Mouse (Mus musculus) limb, embryonic 11.5 days (tissue): ENCODE results near the gene Aars2. TPM values are rescaled to one million over a fixed set of nuclear protein-coding genes. Genes with fewer than 3 reads are reported as not detected.

ENCODE experiments used
- ATAC-seq: fragments of 200-750 bp; cut with Nextera tagmentation; 2 replicates; pipeline ENCODE4 v1.8.0; 2017; ENCODE audit warnings: low read depth; ENCODE audit not compliant: insufficient number of reproducible peaks, low FRiP score, low TSS enrichment
- DNase-seq: peaks from one replicate; pipeline ENCODE4 v3.0.0-alpha.2; 2015; ENCODE audit warnings: low spot score
- H3K27ac ChIP-seq: fragments of 300-500 bp; sonication (generic); replicated peaks from 2 replicates; pipeline ENCODE4 v1.5.1; 2014; ENCODE audit warnings: low read depth, mild to moderate bottlenecking, low read length
- H3K27me3 ChIP-seq: fragments of 300-500 bp; sonication (generic); 2 replicates; pipeline ENCODE4 v1.6.1; 2014; ENCODE audit warnings: mild to moderate bottlenecking, low read length, mixed read lengths; ENCODE audit not compliant: control insufficient read depth, insufficient read depth
- H3K36me3 ChIP-seq: fragments of 300-500 bp; sonication (generic); 2 replicates; pipeline ENCODE4 v1.6.1; 2014; ENCODE audit warnings: mild to moderate bottlenecking, low read length, moderate library complexity, mixed read lengths; ENCODE audit not compliant: control insufficient read depth, insufficient read depth
- H3K4me1 ChIP-seq: fragments of 300-500 bp; sonication (generic); 2 replicates; pipeline ENCODE4 v1.6.1; 2014; ENCODE audit warnings: low read length, mixed read lengths; ENCODE audit not compliant: control insufficient read depth, insufficient read depth
- H3K4me2 ChIP-seq: fragments of 300-500 bp; sonication (generic); 2 replicates; pipeline ENCODE4 v1.6.1; 2014; ENCODE audit warnings: low read depth, mild to moderate bottlenecking, moderate library complexity; ENCODE audit not compliant: severe bottlenecking
- H3K4me3 ChIP-seq: fragments of 300-500 bp; sonication (generic); 2 replicates; pipeline ENCODE4 v1.5.1; 2014; ENCODE audit warnings: low read depth, low read length
- H3K9ac ChIP-seq: fragments of 300-500 bp; sonication (generic); 2 replicates; pipeline ENCODE4 v1.6.1; 2014; ENCODE audit warnings: mild to moderate bottlenecking, low read length
- H3K9me3 ChIP-seq: fragments of 300-500 bp; sonication (generic); 2 replicates; pipeline ENCODE4 v1.6.1; 2016; ENCODE audit warnings: low read length; ENCODE audit not compliant: control insufficient read depth
- WGBS: fragments of 180-500 bp; shearing (Covaris S2); extraction: QIAGEN DNeasy Blood & Tissue Kit; methylation state at CpG from one replicate; pipeline ENCODE4 v1.1.7; 2014; 5-methylcytosine and 5-hydroxymethylcytosine counted together
- polyA plus RNA-seq: library from polyadenylated mRNA; unstranded; fragments of >200 nt; fragmentation: Nextera tagmentation; extraction: Ambion mirVana; gene quantifications from 2 replicates; pipeline ENCODE4 v1.2.1, GENCODE M21; 2014

Gene Aars2
- polyA plus RNA-seq, 1 experiment from 2014 or later, result 21.0 TPM

GRCm38 (mm10) chr17:45538394-45538793, 31.8 kb downstream of the Aars2 start:
- WGBS, result 72% methylated on average over 4 of the region's 4 CpGs
- Histone ChIP-seq H3K9ac (no peak overlapping the region), H3K27ac (no peak overlapping the region), H3K9me3 (no peaks in the 10 kb centered on the region), H3K4me1 (no peaks in the 10 kb centered on the region), H3K27me3 (peaks cover 26% of the 10 kb centered on the region), H3K4me3 (no peak overlapping the region), H3K4me2 (no peak overlapping the region), H3K36me3 (no peaks in the 10 kb centered on the region)
- DNase-seq (no peak), ATAC-seq (no peak)

- WGBS, result 81% methylated on average over 21 of the region's 21 CpGs
- ATAC-seq, result no peak
- H3K4me2 ChIP-seq, result no peak overlapping the region
- peaks cover 35% of the 10 kb centered on the region for H3K27me3 ChIP-seq
- DNase-seq, result no peak
- no peak overlapping the region for H3K9ac ChIP-seq
- H3K36me3 ChIP-seq, result no peaks in the 10 kb centered on the region
- no peak overlapping the region for H3K27ac ChIP-seq
- H3K9me3 ChIP-seq, result no peaks in the 10 kb centered on the region
- peaks cover 6% of the 10 kb centered on the region for H3K4me1 ChIP-seq
- no peak overlapping the region for H3K4me3 ChIP-seq
Measured at GRCm38 (mm10) chr17:45539664-45540063, 33.0 kb downstream of the Aars2 start.

- ATAC-seq (no peak), DNase-seq (no peak)
- H3K27ac ChIP-seq, result no peak overlapping the region
- 38% methylated on average over 6 of the region's 6 CpGs for WGBS
- no peaks in the 10 kb centered on the region for H3K36me3 ChIP-seq
- peaks cover 51% of the 10 kb centered on the region for H3K27me3 ChIP-seq
- H3K9me3 ChIP-seq, result no peaks in the 10 kb centered on the region
- H3K4me1 ChIP-seq, result peaks cover 16% of the 10 kb centered on the region
- H3K9ac ChIP-seq, result no peak overlapping the region
- H3K4me2 ChIP-seq, result no peak overlapping the region
- H3K4me3 ChIP-seq, result no peak overlapping the region
Measured at GRCm38 (mm10) chr17:45542129-45542528, 35.5 kb downstream of the Aars2 start.

GRCm38 (mm10) chr17:45542705-45543104, 36.1 kb downstream of the Aars2 start:
- H3K4me2 ChIP-seq, result no peak overlapping the region
- no peak overlapping the region for H3K9ac ChIP-seq
- H3K4me3 ChIP-seq, result no peak overlapping the region
- 91% methylated on average over 2 of the region's 2 CpGs for WGBS
- H3K4me1 ChIP-seq, result peaks cover 16% of the 10 kb centered on the region
- no peak for DNase-seq
- H3K27ac ChIP-seq, result no peak overlapping the region
- no peaks in the 10 kb centered on the region for H3K9me3 ChIP-seq
- H3K27me3 ChIP-seq, result peaks cover 55% of the 10 kb centered on the region
- H3K36me3 ChIP-seq, result no peaks in the 10 kb centered on the region
- no peak for ATAC-seq

GRCm38 (mm10) chr17:45543115-45543514, 36.5 kb downstream of the Aars2 start:
- no peak for ATAC-seq
- H3K36me3 ChIP-seq, result no peaks in the 10 kb centered on the region
- H3K4me3 ChIP-seq, result no peak overlapping the region
- no peak overlapping the region for H3K27ac ChIP-seq
- H3K4me1 ChIP-seq, result peaks cover 16% of the 10 kb centered on the region
- peaks cover 58% of the 10 kb centered on the region for H3K27me3 ChIP-seq
- no peaks in the 10 kb centered on the region for H3K9me3 ChIP-seq
- WGBS, result 41% methylated on average over 1 of the region's 1 CpGs
- no peak overlapping the region for H3K9ac ChIP-seq
- H3K4me2 ChIP-seq, result no peak overlapping the region
- DNase-seq, result no peak

GRCm38 (mm10) chr17:45544001-45544872, 37.6 kb downstream of the Aars2 start:
- Histone ChIP-seq H3K36me3 (no peaks in the 10 kb centered on the region), H3K27me3 (peaks cover 58% of the 10 kb centered on the region), H3K4me3 (peak overlapping the region; percentile 7; the same call in 1 of the 2 replicates), H3K9me3 (no peaks in the 10 kb centered on the region), H3K9ac (no peak overlapping the region), H3K4me1 (peaks cover 19% of the 10 kb centered on the region), H3K27ac (no peak overlapping the region), H3K4me2 (peak overlapping the region; percentile 26; the same call in 1 of the 2 replicates)
- WGBS, result 5% methylated on average over 24 of the region's 24 CpGs
- ATAC-seq (no peak), DNase-seq (peak; percentile 43)

- peak; percentile 45 for DNase-seq
Measured at GRCm38 (mm10) chr17:45544873-45545277, 38.2 kb downstream of the Aars2 start.

GRCm38 (mm10) chr17:45545278-45545961, 38.8 kb downstream of the Aars2 start:
- H3K27me3 ChIP-seq, result peaks cover 58% of the 10 kb centered on the region
- no peak overlapping the region for H3K27ac ChIP-seq
- no peak overlapping the region for H3K9ac ChIP-seq

More at GRCm38 (mm10) chr17:45544873-45545277, 38.2 kb downstream of the Aars2 start:
- Histone ChIP-seq H3K4me3 (peak overlapping the region; percentile 7), H3K27me3 (peaks cover 58% of the 10 kb centered on the region), H3K27ac (no peak overlapping the region), H3K9ac (no peak overlapping the region), H3K4me2 (peak overlapping the region; percentile 26), H3K4me1 (peaks cover 19% of the 10 kb centered on the region), H3K36me3 (no peaks in the 10 kb centered on the region), H3K9me3 (no peaks in the 10 kb centered on the region)
- WGBS, result 3% methylated on average over 46 of the region's 46 CpGs
- ATAC-seq, result no peak

More at GRCm38 (mm10) chr17:45545278-45545961, 38.8 kb downstream of the Aars2 start:
- WGBS, result 4% methylated on average over 74 of the region's 74 CpGs
- Histone ChIP-seq H3K4me1 (peaks cover 19% of the 10 kb centered on the region), H3K9me3 (no peaks in the 10 kb centered on the region), H3K4me2 (peak overlapping the region; percentile 26), H3K4me3 (peak overlapping the region; percentile 7), H3K36me3 (no peaks in the 10 kb centered on the region)
- ATAC-seq (no peak), DNase-seq (peak; percentile 52)
